Mouse (Mus musculus) kidney, embryonic 14.5 days (tissue): ENCODE data around the gene Mri1. TPM values are rescaled to one million over a fixed set of nuclear protein-coding genes. Genes with fewer than 3 reads are reported as not detected.

Experiments used
- ATAC-seq: fragments of 200-750 bp; cut with Nextera tagmentation; 2 replicates; pipeline ENCODE4 v1.8.0; 2017; ENCODE audit warnings: moderate number of reproducible peaks, mild to moderate bottlenecking, moderate TSS enrichment, moderate library complexity; ENCODE audit not compliant: low FRiP score, low TSS enrichment
- H3K27ac ChIP-seq: fragments of 300-500 bp; sonication (generic); 2 replicates; pipeline ENCODE4 v1.5.1; 2014; ENCODE audit warnings: low read depth, mild to moderate bottlenecking, low read length, moderate library complexity, mixed read lengths
- H3K27me3 ChIP-seq: fragments of 300-500 bp; sonication (generic); 2 replicates; pipeline ENCODE4 v1.6.1; 2014; ENCODE audit warnings: mild to moderate bottlenecking, low read length; ENCODE audit not compliant: control insufficient read depth, insufficient read depth
- H3K36me3 ChIP-seq: fragments of 300-500 bp; sonication (generic); 2 replicates; pipeline ENCODE4 v1.6.1; 2014; ENCODE audit warnings: low read length, mixed read lengths; ENCODE audit not compliant: control insufficient read depth, insufficient read depth
- H3K4me1 ChIP-seq: fragments of 300-500 bp; sonication (generic); 2 replicates; pipeline ENCODE4 v1.6.1; 2014; ENCODE audit warnings: low read length, mixed read lengths; ENCODE audit not compliant: control insufficient read depth, insufficient read depth
- H3K4me2 ChIP-seq: fragments of 300-500 bp; sonication (generic); replicated peaks from 2 replicates; pipeline ENCODE4 v1.6.1; 2014; ENCODE audit warnings: low read depth, mild to moderate bottlenecking, low read length
- H3K4me3 ChIP-seq: fragments of 300-500 bp; sonication (generic); 2 replicates; pipeline ENCODE4 v1.5.1; 2014; ENCODE audit warnings: mild to moderate bottlenecking, low read length
- H3K9ac ChIP-seq: fragments of 300-500 bp; sonication (generic); 2 replicates; pipeline ENCODE4 v1.6.1; 2014; ENCODE audit warnings: low read depth, mild to moderate bottlenecking, low read length, moderate library complexity
- H3K9me3 ChIP-seq: fragments of 300-500 bp; sonication (generic); 2 replicates; pipeline ENCODE4 v1.6.1; 2016; ENCODE audit warnings: low read length; ENCODE audit not compliant: control insufficient read depth
- WGBS: fragments of 180-500 bp; shearing (Covaris S2); extraction: QIAGEN DNeasy Blood & Tissue Kit; methylation state at CpG from one replicate; pipeline ENCODE4 v1.1.7; 2014; 5-methylcytosine and 5-hydroxymethylcytosine counted together
- polyA plus RNA-seq: library from polyadenylated mRNA; unstranded; fragments of >200 nt; fragmentation: Nextera tagmentation; extraction: Ambion mirVana; gene quantifications from 2 replicates; pipeline ENCODE4 v1.2.1, GENCODE M21; 2014

Mri1 gene
- polyA plus RNA-seq, 1 experiment from 2014 or later: 80.1 TPM

DNA sequence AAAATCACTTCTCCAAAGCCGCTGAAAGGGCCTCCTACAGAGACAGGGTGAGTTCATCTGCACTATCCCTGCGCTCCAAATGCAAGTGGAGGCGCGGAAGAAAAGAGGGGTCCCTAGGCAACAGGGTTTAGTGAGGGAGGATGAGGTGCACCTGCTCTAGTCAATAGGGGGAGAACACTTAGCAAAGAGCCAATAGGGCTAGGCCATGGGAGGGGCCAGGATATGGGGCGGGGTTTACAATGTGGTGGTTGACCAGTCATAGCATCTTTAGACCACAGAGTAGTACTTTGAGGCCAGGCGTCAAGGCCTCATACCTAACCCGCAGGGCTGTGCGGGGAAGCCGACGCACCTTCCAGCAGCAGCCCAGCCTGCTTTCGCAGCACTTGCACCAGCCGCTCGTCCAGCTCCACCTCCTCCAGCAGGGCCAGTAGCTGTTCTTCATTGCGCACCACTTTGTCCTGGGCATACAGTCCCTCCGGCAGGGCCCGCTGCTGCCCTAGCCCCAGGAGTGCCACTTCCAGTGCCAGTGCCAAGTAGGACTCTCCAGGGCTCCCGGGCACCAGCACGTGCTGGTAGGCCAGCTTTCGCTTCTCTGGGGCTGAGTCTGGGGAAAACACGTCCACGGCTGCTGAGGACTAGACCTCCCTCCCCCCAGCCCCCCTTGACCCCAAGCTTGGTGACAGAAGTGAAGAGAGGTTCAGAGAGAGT is 33.6 kb downstream of the Mri1 start:
- ATAC-seq: no peak
- Histone ChIP-seq H3K4me3 (no peak overlapping the region), H3K4me1 (no peaks in the 10 kb centered on the region), H3K9me3 (no peaks in the 10 kb centered on the region), H3K9ac (no peak overlapping the region), H3K27me3 (no peaks in the 10 kb centered on the region), H3K36me3 (peaks cover 91% of the 10 kb centered on the region), H3K4me2 (no peak overlapping the region), H3K27ac (no peak overlapping the region)
- 85% methylated on average over 21 of the region's 21 CpGs for WGBS

- H3K4me3 ChIP-seq: no peak overlapping the region
- WGBS: 90% methylated on average over 9 of the region's 9 CpGs
Observed at GRCm38 (mm10) chr8:84222566-84223165, 34.5 kb downstream of the Mri1 start.

GRCm38 (mm10) chr8:84220105-84220504 is 37.0 kb downstream of the Mri1 start:
- WGBS: 89% methylated on average over 7 of the region's 7 CpGs
- ATAC-seq: no peak
- H3K36me3 ChIP-seq: peaks cover 91% of the 10 kb centered on the region

More at GRCm38 (mm10) chr8:84222566-84223165, 34.5 kb downstream of the Mri1 start:
- Histone ChIP-seq H3K9me3 (no peaks in the 10 kb centered on the region), H3K9ac (no peak overlapping the region; the same call in 1 of the 2 replicates), H3K27ac (no peak overlapping the region), H3K36me3 (peaks cover 91% of the 10 kb centered on the region), H3K27me3 (no peaks in the 10 kb centered on the region), H3K4me2 (no peak overlapping the region), H3K4me1 (no peaks in the 10 kb centered on the region)
- no peak for ATAC-seq

GRCm38 (mm10) chr8:84218143-84218542 is 39.0 kb downstream of the Mri1 start:
- no peaks in the 10 kb centered on the region for H3K27me3 ChIP-seq
- no peak overlapping the region for H3K4me2 ChIP-seq
- peaks cover 91% of the 10 kb centered on the region for H3K36me3 ChIP-seq
- ATAC-seq: no peak
- no peaks in the 10 kb centered on the region for H3K4me1 ChIP-seq
- H3K27ac ChIP-seq: no peak overlapping the region
- H3K9me3 ChIP-seq: no peaks in the 10 kb centered on the region
- WGBS: 97% methylated on average over 5 of the region's 5 CpGs
- H3K9ac ChIP-seq: no peak overlapping the region
- no peak overlapping the region for H3K4me3 ChIP-seq

More at GRCm38 (mm10) chr8:84220105-84220504, 37.0 kb downstream of the Mri1 start:
- Histone ChIP-seq H3K9ac (no peak overlapping the region), H3K27me3 (no peaks in the 10 kb centered on the region), H3K4me3 (no peak overlapping the region), H3K4me2 (no peak overlapping the region), H3K4me1 (no peaks in the 10 kb centered on the region), H3K27ac (no peak overlapping the region), H3K9me3 (no peaks in the 10 kb centered on the region)

DNA sequence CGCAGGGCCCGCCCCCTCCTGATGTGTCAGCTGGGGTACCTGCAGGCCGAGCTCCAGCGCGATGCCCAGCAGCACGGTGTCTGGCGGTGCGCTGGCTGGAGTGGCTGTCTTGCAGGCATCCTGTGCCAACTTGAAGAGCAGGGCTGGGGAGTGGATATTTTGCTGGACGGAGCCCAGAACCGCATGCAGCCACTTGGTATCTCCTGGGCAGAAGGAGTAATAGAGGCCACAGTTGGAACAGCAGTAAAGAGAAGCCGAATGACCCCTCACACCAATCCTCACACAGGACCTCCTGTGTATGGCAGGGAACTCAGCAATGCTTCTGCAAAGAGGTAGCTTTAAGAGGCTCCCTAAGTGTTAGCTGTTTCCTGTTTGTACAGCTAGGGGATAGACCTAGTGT is 39.9 kb downstream of the Mri1 start:
- WGBS: 92% methylated on average over 11 of the region's 11 CpGs
- Histone ChIP-seq H3K9me3 (no peaks in the 10 kb centered on the region), H3K4me2 (no peak overlapping the region), H3K4me1 (no peaks in the 10 kb centered on the region), H3K4me3 (no peak overlapping the region), H3K9ac (no peak overlapping the region), H3K27ac (no peak overlapping the region), H3K27me3 (no peaks in the 10 kb centered on the region), H3K36me3 (peaks cover 91% of the 10 kb centered on the region)
- ATAC-seq: no peak

DNA sequence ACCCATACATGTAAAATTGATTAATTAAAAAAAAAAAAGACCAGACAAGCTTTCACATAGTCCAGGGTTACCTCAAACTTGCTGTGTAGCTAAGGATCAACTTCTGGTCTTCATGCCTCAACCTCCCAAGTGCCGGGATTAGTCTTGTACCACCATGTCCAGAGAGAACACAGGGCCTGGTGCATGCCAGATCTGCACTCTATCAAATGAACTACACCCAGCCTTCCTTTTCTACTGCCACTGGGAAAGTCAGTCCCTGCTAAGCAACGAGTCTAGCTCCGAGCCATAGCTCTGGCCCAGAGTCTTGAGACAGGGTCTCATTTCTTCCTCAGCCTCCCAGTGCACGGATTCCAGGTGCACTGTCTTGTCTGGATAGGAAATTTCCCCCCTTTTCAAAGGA is 43.8 kb downstream of the Mri1 start:
- H3K36me3 ChIP-seq: peaks cover 89% of the 10 kb centered on the region
- 86% methylated on average over 4 of the region's 4 CpGs for WGBS
- H3K9ac ChIP-seq: no peak overlapping the region
- no peak for ATAC-seq
- H3K4me2 ChIP-seq: no peak overlapping the region
- H3K27ac ChIP-seq: no peak overlapping the region
- no peaks in the 10 kb centered on the region for H3K9me3 ChIP-seq
- no peaks in the 10 kb centered on the region for H3K27me3 ChIP-seq
- H3K4me3 ChIP-seq: no peak overlapping the region
- H3K4me1 ChIP-seq: peaks cover 17% of the 10 kb centered on the region

GRCm38 (mm10) chr8:84211881-84212563 is 45.1 kb downstream of the Mri1 start:
- 92% methylated on average over 31 of the region's 31 CpGs for WGBS
- no peak overlapping the region for H3K4me3 ChIP-seq
- no peak overlapping the region for H3K27ac ChIP-seq
- peaks cover 28% of the 10 kb centered on the region for H3K4me1 ChIP-seq
- ATAC-seq: no peak
- H3K27me3 ChIP-seq: no peaks in the 10 kb centered on the region
- no peaks in the 10 kb centered on the region for H3K9me3 ChIP-seq
- peaks cover 77% of the 10 kb centered on the region for H3K36me3 ChIP-seq
- no peak overlapping the region for H3K9ac ChIP-seq
- no peak overlapping the region for H3K4me2 ChIP-seq

DNA sequence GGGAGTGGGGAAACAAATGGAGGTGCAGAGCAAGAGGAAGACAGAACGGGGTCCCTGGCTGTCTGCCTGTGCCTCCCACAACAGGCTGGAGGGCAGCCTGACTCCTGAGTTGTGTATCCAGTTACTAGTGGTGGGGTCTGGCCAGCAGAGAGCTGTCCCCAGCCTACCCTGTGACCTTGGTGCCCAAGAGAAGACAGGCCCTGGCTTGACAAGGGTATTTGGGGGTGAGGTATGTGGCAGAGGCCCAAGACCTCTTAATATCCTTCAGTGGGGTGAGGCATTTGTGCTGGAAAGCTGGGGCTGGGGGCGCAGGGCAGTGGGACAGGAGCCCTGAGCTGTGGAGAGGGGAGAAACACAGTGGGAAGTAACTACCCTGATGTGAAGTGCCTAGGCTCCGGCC is 45.9 kb downstream of the Mri1 start:
- no peak for ATAC-seq
- no peak overlapping the region for H3K4me2 ChIP-seq
- H3K4me1 ChIP-seq: peaks cover 28% of the 10 kb centered on the region
- H3K36me3 ChIP-seq: peaks cover 68% of the 10 kb centered on the region
- H3K9me3 ChIP-seq: no peaks in the 10 kb centered on the region
- WGBS: 89% methylated on average over 3 of the region's 3 CpGs
- no peaks in the 10 kb centered on the region for H3K27me3 ChIP-seq
- H3K4me3 ChIP-seq: no peak overlapping the region
- no peak overlapping the region for H3K27ac ChIP-seq
- no peak overlapping the region for H3K9ac ChIP-seq
